Mouse (Mus musculus): ENCODE measurements around the gene Cnot2.

Gene Cnot2

DNA sequence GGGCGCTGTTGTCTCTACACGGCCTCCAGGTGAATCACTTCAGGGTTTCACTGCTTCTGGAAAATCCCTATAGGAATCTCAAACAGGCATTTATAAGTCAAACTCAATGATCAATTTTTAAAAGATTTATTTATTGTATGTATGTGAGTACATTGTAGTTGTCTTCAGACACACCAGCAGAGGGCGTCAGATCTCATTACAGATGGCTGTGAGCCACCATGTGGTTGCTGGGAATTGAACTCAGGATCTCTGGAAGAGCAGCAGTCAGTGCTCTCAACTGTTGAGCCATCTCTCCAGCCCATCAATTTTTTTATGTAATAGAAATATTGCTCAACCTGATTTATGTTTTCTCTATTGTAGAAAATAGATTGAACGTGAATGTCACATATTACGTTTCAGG, 100.3 kb downstream of the Cnot2 start:
- in situ Hi-C loops (cut with MseI, MboI), result no loop called here

DNA sequence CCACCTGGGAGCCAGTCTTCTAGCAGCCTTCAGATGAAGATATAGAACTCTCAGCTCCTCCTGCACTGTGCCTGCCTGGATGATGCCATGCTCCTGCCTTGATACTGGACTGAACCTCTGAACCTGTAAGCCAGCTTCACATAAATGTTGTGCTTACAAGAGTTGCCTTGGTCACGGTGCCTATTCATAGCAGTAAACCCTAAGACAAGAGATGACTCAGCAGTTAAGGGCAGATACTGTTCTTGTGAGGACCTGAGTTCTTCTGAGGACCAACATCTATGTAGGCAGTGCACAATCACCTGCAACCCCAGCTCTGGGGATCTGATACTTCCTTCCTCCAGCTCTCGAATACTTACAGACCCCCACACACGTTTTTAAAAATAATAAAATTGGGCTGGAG, 104.8 kb downstream of the Cnot2 start:
- in situ Hi-C loops (cut with MseI, MboI), result no loop called here

DNA sequence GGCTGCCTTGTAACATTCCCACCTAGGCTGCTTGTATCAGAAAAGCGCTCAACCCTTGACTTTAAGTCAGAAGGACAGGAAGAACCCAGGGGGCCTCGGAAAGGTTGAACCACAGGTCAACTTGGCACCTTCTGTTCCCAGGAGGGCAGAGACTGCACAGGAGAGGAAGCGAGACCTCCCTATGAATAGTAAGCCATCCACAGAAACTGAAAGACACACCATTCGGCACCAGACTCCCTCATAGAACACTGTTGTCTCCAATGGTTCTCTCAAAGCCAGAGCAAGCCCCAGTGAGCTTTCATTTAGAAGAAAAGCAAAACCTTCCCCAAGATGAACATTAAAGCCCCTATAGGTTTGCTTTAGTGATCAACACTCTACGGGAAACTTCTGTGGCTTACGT, 105.6 kb downstream of the Cnot2 start:
- in situ Hi-C loops (cut with MseI, MboI), result no loop called here

DNA sequence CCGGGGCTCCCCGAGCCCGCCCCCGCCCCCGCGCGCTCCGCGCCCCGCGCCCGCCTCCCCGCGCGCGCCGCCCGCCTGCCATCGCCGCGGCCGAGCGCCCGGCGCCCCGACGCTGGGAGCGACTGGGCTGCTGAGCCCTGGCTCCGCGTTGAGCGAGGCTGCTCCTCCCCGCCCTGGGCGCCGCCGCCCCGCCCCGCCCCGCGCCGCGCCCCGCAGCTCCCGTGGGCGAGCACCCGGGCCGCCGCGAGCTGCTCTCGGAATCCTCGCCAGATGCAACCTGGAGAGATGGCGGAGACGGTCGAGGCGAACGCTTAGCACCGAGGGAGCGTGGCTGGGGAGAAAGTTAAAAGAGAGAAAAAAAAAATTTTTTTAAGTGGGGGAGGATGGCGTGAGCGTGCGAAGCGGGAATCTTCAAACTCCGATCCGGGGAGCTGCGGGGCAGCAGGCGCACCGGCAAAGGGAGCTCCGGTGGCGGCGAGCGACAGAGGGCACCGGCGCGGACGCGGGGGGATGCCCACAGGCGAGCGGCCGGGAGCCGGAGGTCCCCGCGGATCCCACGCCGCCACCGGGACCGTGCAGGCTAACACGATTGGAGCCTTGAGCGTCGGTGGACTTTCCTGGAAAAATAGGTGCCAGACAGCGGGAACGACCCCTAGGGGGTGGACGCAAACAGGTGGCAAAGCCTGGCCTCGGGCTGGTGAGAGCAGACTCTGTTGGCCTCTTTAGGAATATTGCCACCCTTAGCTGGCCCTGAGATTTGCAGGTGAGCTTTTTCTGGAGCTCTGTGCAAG, 107.4 kb downstream of the Cnot2 start, which contains the start of gene Kcnmb4:
TSS of gene Kcnmb4 (minus strand) at position 120 of the 791 bp plus-strand sequence.
- in situ Hi-C loops (cut with MseI, MboI), result no loop called here

DNA sequence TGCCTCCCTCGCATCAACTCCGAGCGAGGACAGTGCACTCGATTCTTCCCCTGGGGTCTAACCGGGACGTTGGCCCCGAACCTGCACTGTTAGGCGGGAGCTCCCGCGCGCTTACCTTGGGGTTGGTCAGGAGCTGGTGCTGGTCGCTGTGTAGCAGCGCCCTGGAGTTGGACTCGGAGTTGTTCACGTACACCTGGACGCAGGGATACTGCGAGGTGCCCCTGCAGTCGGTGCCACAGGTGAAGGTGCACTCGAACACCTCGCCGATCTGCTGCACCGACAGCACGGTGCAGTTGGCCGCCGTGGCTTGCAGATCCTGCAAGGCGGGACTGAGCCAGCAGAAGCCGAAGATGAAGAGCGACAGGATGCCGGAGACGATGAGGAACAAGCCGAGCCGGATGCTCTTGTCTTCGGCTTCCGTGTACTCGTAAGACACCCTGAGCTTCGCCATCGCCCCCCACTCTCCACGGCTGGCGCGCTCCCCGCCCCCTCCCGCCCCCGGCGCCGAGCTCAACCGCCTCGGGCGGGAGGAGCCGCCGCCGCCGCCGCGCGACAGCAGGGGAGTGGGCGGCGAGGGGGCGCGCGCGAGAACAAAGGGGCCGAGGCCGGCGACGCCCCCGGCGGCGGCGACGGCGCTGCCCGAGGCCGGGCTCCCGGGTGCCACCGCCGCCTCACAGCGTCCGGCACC, 108.1 kb downstream of the Cnot2 start:
- in situ Hi-C loops (cut with MseI, MboI), result no loop called here

DNA sequence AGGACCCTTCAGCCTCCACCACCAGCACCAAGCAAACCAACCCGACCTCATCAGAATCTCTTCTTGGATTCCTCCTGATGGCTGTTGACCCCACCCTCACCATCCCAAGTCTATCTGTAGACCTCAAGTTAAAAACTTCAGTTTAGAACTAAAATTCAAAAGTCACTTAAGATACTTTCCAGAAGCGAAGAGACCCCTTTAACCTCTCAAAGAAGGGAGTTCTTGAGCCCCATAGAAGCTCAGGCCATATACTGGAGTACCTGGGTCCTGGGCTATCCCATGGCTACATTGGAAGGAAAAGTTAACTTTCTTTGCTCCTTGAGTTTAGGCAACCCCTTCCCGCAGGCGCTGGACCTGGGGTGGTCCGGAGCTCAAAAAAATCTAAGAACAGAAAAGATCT, 108.7 kb downstream of the Cnot2 start:
- in situ Hi-C loops (cut with MseI, MboI), result no loop called here

DNA sequence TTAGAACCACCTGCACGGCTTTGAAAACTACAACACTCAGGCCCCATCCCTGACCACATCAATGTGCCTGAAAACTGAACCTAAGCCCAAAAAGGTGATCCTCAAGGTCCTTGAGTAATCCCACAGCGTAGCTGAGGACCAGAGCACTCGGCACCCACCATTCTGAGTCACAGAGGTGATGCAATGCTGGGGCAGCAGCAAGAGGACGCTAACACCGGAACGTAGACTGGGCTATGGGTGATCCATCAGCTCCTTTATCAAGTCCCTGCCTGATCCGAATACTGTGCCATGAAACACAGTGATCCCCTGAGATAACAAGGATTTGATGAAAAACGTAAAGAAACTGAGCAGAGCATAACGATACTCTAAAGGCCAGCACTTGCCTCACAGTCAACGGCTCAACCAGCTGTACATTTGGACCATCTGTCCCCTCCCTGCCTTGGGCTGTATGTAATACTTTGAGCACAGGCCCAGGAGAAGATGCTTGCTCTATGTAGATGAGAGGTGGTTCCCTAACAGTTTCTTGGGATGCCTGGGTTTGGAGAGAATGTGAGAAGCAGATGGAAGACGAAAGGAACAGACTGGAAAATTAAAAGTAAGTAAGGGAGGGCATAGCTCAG, 110.9 kb downstream of the Cnot2 start:
- in situ Hi-C loops (cut with MseI, MboI), result no loop called here

DNA sequence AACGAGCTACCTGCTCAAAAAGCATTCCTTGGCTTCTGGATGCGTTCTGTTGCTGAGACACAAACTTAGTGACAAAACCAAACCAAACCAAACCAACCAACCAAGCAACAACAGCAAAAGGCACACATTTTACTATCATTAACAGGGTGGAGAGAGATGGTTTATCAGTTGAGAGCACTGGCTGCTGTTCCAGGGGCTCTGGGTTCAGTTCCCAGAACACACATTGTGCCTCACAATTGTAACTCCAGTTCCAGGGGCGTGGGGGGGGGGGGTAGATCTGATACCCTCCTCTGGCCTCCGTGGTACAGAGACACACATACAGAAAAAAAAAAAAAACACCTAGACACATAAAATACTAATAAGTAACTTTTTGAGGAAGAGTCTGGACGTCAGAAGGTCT, 113.2 kb downstream of the Cnot2 start:
- in situ Hi-C loops (cut with MseI, MboI), result no loop called here

DNA sequence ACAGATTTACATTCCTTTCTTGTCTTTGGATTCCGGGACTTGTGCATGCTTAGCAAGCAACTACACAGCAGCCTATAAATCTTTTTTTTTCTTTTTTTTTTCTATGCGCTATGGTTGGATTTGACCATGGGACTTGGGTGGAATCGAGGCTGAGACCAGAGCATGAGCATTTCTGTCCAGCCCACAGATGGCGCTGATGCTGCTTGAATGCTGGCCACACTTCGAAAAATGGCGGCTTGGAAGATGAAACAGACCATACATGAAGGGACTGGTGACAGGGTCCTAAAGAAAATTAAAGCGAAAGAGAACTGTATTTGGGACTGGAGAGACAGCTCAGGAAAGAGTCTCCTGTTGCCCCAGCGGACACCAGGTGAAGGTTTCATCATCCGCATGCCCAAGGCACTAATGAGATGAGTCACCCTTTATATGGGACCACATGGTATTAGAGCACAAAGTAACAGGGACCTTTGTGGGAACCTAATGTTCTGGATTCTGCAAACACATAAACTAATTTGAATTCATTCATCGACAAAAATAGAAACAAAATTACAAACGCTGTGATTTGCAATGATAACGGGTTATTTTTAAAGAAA, 117.5 kb downstream of the Cnot2 start:
- in situ Hi-C loops (cut with MseI, MboI), result no loop called here

DNA sequence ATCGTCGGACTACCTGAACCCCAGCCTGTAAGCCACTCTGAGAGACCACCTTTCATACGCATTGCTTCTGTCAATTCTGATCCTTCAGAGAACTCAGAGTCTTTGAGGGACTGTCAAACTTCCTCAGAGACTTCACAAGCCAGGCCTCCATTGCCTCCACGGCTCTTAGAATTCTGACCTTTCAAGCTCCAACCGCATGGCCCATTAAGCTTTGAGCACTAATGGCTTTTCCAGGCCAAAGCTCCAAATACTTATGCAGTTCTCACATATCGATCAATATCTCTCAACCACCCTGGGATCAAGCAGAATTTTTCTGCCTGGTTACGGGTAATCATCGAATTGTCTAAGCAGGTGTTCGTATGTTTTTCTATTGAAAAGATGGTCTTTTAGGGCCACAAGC, 119.9 kb downstream of the Cnot2 start:
- in situ Hi-C loops (cut with MseI, MboI), result no loop called here

DNA sequence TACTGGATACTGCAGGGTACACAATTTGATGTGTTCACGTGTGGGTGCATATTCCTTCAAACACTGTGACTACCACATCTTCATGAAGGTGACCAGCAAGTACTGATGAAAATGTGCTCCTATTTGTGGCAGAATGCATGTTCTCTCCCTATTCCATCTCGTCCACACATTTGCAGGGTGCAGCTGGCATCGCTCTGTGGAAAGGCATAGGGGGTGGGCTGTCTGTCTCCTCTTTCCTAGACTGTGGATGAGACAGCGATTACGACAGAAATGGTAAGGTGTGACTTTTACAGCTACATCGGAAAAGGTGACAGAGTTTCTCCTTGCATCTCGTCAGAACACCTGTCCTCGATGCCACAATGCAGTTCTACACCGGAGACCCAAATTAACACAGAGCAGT, 122.5 kb downstream of the Cnot2 start:
- in situ Hi-C loops (cut with MseI, MboI), result no loop called here

DNA sequence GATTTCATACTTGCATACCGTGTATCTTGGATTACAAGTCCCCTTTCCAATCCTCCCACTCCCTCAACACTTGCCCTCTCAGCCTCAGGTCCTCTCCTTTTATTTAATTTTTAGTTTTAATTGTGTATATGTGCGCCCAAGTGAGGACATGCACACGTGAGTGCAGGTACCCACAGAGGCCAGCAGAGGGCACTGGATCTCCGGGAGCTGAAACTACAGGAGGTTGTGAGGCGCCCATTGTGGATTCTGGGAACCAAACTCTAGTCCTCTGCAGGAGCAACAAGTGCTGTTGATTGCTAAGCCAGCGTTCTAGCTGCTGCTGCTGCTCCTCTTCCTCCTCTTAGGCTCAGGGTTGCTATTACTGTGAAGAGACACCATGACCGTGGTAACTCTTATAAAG, 128.5 kb downstream of the Cnot2 start:
- in situ Hi-C loops (cut with MseI, MboI), result no loop called here

DNA sequence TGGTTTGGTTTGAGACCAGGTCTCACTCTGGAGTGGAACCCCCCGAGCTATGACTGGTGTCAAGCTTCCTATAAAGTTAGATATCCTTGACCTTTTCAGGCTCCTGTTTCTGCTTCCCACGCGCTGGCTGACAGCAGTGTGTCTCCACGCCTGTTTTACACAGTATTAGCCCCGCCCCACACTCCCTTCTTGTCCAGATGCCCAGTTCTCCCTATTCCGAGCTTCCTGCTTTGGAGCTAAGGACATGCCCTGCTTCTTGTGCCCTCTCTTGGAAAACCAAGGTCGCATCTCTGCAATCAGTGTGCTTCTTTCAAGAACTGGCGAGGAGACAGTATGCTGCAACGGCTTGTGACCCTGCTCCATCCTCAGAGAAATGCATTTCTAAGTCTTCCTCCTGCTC, 130.7 kb downstream of the Cnot2 start:
- in situ Hi-C loops (cut with MseI, MboI), result no loop called here

DNA sequence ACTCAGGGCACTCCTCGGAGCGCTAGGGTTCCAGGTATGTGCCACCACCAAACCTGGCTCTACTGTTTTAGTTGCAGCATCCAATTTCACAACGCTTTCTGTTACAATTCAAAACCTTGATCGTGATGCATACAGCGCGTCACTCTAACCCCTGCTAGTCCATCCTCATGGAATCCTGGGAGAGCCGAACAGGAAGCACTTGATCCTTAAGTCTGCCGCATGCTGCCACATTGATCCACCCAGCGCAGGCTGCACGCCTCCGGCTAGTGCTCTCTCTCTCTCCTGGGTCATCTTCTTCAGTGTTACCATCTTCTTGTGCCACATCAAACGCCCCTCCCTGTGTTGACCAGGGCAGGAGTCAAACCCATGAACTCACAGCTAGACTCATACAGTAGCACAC, 133.1 kb downstream of the Cnot2 start:
- in situ Hi-C loops (cut with MseI, MboI), result no loop called here

DNA sequence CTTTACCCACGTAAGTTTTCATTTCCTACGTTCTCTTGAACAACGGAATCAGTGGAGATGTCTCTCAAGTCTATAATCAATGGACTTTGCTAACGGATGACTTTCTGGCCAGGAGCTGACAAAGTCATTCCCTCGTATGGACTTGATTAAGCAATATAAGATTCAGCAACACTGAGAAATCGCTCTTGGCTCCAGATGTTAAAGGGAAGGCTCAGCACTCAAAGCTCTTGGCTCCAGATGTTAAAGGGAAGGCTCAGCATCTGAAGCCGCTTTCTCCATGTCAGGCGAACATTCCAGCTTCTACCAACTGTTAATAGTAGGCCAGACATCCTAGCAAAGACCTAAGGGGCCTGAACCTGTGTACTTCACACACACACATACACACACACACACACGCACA, 134.1 kb downstream of the Cnot2 start:
- in situ Hi-C loops (cut with MseI, MboI), result no loop called here

DNA sequence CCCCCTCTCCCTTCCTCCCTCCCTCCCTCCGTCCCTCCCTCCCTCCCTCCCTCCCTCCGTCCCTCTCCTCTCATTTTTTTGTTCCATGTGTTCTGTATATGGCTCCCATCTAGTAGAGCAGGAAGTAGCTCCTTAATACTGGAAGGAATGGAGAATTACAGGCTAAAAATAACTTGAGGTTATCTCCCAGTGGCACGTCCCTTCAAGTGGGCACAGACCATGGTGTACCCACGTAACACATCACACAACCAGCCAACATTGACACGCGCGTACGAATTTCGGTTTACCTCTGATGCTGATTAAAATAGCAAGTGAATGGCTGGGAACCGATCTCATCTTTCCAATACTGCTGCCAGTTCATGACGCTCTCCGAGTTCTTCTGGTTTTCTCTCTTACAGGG, 135.3 kb downstream of the Cnot2 start:
- in situ Hi-C loops (cut with MseI, MboI), result no loop called here

DNA sequence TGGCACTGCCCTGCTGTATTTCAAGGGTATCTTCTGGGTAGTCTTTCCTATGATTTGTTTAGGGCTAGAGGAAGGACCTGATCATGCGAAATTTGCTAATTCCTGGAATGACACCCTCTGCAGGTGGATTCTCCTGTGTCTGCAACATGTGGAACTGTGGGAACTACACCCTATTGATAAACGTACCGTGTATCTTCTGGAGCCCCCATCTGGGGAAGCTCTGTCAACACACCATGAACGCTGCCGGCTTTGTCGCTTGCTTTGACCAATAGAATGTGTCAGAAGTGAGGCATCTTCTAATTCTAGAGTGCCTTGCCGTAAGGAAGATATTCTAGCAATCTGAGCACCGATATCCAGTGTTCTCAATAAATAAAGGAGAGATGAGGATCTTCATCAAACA, 136.5 kb downstream of the Cnot2 start:
- in situ Hi-C loops (cut with MseI, MboI), result no loop called here

DNA sequence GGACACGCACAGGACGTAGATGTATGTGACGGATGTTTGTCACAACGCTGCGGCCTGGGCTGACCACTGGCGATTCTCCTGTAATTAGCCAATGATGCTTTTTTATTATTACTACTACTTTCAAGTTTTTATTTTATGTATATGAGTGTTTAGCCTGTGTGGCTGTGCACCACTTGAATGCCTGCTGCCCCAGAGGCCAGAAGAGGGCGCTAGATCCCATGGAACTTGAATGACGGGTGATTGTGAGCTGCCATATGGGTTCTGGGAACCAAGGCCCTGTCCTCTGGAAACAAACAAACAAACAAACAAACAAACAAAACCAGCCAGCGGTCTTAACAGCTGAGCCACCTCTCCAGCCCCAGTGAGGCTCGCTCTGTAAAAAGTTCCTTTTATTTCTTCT, 136.9 kb downstream of the Cnot2 start:
- in situ Hi-C loops (cut with MseI, MboI), result no loop called here

DNA sequence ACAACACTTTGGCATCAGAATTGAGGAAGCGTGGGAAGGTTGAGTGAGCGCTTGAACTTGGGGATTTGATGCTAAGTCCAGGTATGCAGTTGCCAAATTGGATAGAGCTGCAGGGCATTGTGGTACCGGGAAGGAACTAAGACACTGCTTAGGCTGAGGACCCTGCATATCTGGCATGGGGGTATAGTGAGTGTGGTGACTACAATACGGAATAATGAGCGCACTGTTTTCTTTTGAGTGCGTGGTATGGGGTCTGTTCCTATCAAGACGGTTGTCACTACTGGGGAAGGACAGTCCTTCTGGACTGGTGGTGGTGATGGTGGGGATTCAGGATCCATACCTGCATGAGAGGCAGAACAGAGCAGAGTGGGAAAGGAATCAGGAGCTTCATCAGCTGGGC, 140.4 kb downstream of the Cnot2 start:
- in situ Hi-C loops (cut with MseI, MboI), result no loop called here

DNA sequence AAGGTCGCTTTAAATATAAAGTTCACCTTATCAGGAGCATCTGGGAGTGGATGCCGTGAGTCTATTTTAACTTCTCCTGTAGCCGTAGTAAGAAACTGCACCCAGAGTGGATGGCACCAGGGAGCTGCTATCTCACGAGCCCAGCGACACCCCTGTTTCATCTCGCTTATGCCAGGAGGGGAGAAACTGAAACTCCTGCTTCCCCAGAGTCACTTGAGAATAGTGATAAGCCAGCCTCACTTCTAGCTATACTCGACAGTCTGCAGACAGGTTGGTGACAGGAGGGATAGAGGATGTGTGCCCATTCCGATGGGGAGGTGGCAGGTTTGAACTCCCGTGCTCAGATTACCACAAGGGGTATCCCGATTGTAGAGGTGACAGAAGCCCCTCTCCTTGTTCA, 141.2 kb downstream of the Cnot2 start:
- in situ Hi-C loops (cut with MseI, MboI), result no loop called here

DNA sequence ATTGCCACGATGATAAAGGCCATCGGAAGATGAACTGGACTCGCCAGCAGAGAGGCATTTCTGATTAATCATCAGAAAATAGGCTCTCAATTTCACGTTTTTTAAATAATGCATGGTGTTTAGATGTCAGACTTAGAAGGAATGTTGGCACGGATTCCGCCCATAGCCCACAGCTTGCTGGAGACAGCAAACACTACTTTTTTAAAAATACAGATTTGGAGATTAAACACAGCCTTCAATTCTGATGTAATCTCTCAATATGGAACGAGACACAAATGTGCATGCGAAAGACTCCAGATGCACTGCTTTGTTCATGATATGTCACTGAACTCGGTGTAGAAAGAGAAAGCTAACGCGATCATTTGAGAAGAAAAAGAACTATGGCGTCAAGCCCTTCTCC, 145.9 kb downstream of the Cnot2 start:
- in situ Hi-C loops (cut with MseI, MboI), result no loop called here

Data from mouse trophoblast stem cell (cell line).